Mouse (Mus musculus) E14TG2a.4 (cell line): ENCODE data around the gene Adgrb2.

Source experiments
- CTCF ChIP-seq: conservative IDR thresholded peaks from 2 replicates; pipeline ENCODE4 v1.5.1; 2014; ENCODE audit warnings: low read length
- NANOG ChIP-seq: IDR thresholded peaks from 2 replicates; pipeline ENCODE4 v1.6.1; 2014; ENCODE audit warnings: borderline replicate concordance, low read length, mixed read lengths
- POU5F1 ChIP-seq: IDR thresholded peaks from 2 replicates; pipeline ENCODE4 v1.6.1; 2014; ENCODE audit warnings: low read length, borderline replicate concordance

GRCm38 (mm10) chr4:130012234-130012633 lies 27.6 kb downstream of the Adgrb2 start:
- TF ChIP-seq CTCF (no peak), POU5F1 (no peak), NANOG (no peak)
